ENCODE assay signal across 8 mouse cellular contexts in genomic region chr5:43355026-43355580, GRCm38 (mm10).
DNase-seq lines count a peak whose midpoint lies in the region; ATAC-seq lines count a peak whose summit lies in the region.

No protein-coding gene starts in this region.

- H3K9me3 ChIP-seq in heart, embryonic 11.5 days (replicated peaks; ENCODE audit: control insufficient read depth, low read length): no peaks in the 10 kb centered on the region
- no peaks in the 10 kb centered on the region for H3K9me3 ChIP-seq in kidney, embryonic 15.5 days (replicated peaks)

- no peaks in the 10 kb centered on the region for H3K36me3 ChIP-seq in heart, embryonic 11.5 days (ENCODE audit: control insufficient read depth, insufficient read depth, low read length)
- H3K36me3 ChIP-seq in kidney, embryonic 15.5 days: no peaks in the 10 kb centered on the region

- peaks cover 16% of the 10 kb centered on the region for H3K4me1 ChIP-seq in heart, embryonic 11.5 days (ENCODE audit: control insufficient read depth, insufficient read depth, low read length)
- H3K4me1 ChIP-seq in kidney, embryonic 15.5 days: peaks cover 14% of the 10 kb centered on the region

- H3K27me3 ChIP-seq in heart, embryonic 11.5 days (ENCODE audit: control insufficient read depth, insufficient read depth, low read length): no peaks in the 10 kb centered on the region
- no peaks in the 10 kb centered on the region for H3K27me3 ChIP-seq in kidney, embryonic 15.5 days

- H3K9ac ChIP-seq in heart, embryonic 11.5 days (ENCODE audit: low read depth, low read length): peak overlapping the region; percentile 65
- peak overlapping the region; percentile 28; the same call in 1 of the 2 replicates for H3K9ac ChIP-seq in kidney, embryonic 15.5 days

- DNase-seq in A20 (ENCODE audit: low read depth, low spot score) (peak; percentile 98), liver (peak; percentile 93)
- peak; percentile 62 to 75 for DNase-seq in adrenal gland, postnatal 4 days (ENCODE audit: low spot score in 2 of 2)
- DNase-seq in monocyte, adult 2 months (ENCODE audit: low read depth in 1 of 2, low spot score in 2 of 2): peak; percentile 23 to 58
- DNase-seq in spleen, postnatal 36 days (ENCODE audit: low spot score in 2 of 2): peak; percentile 35 to 48

- peak; percentile 87 for ATAC-seq in erythroblast, adult 5-6 weeks (replicated peaks; ENCODE audit: low FRiP score, poor library complexity, severe bottlenecking)
- peak; percentile 95 for ATAC-seq in heart, embryonic 11.5 days (replicated peaks; ENCODE audit: insufficient number of reproducible peaks, low FRiP score, low TSS enrichment)
- peak; percentile 97 for ATAC-seq in kidney, embryonic 15.5 days (replicated peaks; ENCODE audit: low FRiP score)

- peak overlapping the region; percentile 43 for H3K4me3 ChIP-seq in heart, embryonic 11.5 days (ENCODE audit: low read depth, low read length)
- H3K4me3 ChIP-seq in kidney, embryonic 15.5 days (replicated peaks): peak overlapping the region; percentile 43

- peak overlapping the region; percentile 87 for H3K27ac ChIP-seq in heart, embryonic 11.5 days (ENCODE audit: low read depth, low read length)
- H3K27ac ChIP-seq in kidney, embryonic 15.5 days: peak overlapping the region; percentile 72

- H3K4me2 ChIP-seq in heart, embryonic 11.5 days: peak overlapping the region; percentile 68
- H3K4me2 ChIP-seq in kidney, embryonic 15.5 days: peak overlapping the region; percentile 75

- 0% methylated on average over 12 of the region's 12 CpGs for WGBS in heart, embryonic 11.5 days (ENCODE audit: insufficient replicate concordance)
- under 1% methylated on average over 12 of the region's 12 CpGs for WGBS in kidney, embryonic 15.5 days

Comparison
In these comparisons a context has a peak if more than half of its experiments do, and no peak if none do; other contexts are left out.
1. Peak in every context shown above with its lines: DNase-seq, ATAC-seq, H3K4me3 ChIP-seq and H3K27ac ChIP-seq.
2. DNase-seq: peak in every context shown above with its lines; median percentile 98 in A20; 93 in liver; 68 in adrenal gland, postnatal 4 days; 42 in spleen, postnatal 36 days; 40 in monocyte, adult 2 months.